Comparison of ENCODE assay signal across 23 mouse cellular contexts in genomic region chr1:18223385-18223945, GRCm38 (mm10). TPM values are rescaled to one million over a fixed set of nuclear protein-coding genes. Genes with fewer than 3 reads are reported as not detected.
DNase-seq lines count a peak whose midpoint lies in the region; ATAC-seq and TF ChIP-seq lines count a peak whose summit lies in the region.
"Had no signal": no experiment of that assay in that cellular context is flagged by ENCODE, and none has a peak within 500 bp of the region (broad histone marks: within the 10 kb centered on the region; RNA-seq: fewer than 3 reads in every experiment).

No protein-coding gene starts in this region.

- no peak overlapping the region for H3K9ac ChIP-seq in intestine, embryonic 16.5 days (ENCODE audit: low read depth, low read length)
- H3K9ac ChIP-seq in heart, embryonic 12.5 days: no peak overlapping the region
- H3K9ac ChIP-seq: forebrain, embryonic 15.5 days; heart, embryonic 15.5 days; hindbrain, embryonic 15.5 days; limb, embryonic 12.5 days; liver, embryonic 12.5 days; midbrain, embryonic 12.5 days had no signal

- no peaks in the 10 kb centered on the region for H3K27me3 ChIP-seq in embryonic facial prominence, embryonic 10.5 days (replicated peaks; ENCODE audit: low read depth, poor library complexity, severe bottlenecking)
- H3K27me3 ChIP-seq in intestine, embryonic 16.5 days (replicated peaks; ENCODE audit: control insufficient read depth, insufficient read depth, low read length): no peaks in the 10 kb centered on the region
- no peaks in the 10 kb centered on the region for H3K27me3 ChIP-seq in heart, embryonic 12.5 days (replicated peaks)
- H3K27me3 ChIP-seq: forebrain, embryonic 15.5 days; heart, embryonic 15.5 days; hindbrain, embryonic 15.5 days; limb, embryonic 12.5 days; liver, embryonic 12.5 days; midbrain, embryonic 12.5 days had no signal

- no peak for TF ChIP-seq CTCF in brain, embryonic 14.5 days (IDR thresholded peaks at IDR 0.05; ENCODE audit: borderline replicate concordance, extremely low read depth, insufficient read depth, insufficient read length)

- H3K36me3 ChIP-seq in embryonic facial prominence, embryonic 10.5 days (replicated peaks): no peaks in the 10 kb centered on the region
- H3K36me3 ChIP-seq in intestine, embryonic 16.5 days (ENCODE audit: control insufficient read depth, insufficient read depth, low read length): no peaks in the 10 kb centered on the region
- H3K36me3 ChIP-seq in heart, embryonic 12.5 days: no peaks in the 10 kb centered on the region
- H3K36me3 ChIP-seq: forebrain, embryonic 15.5 days; heart, embryonic 15.5 days; hindbrain, embryonic 15.5 days; limb, embryonic 12.5 days; liver, embryonic 12.5 days; midbrain, embryonic 12.5 days had no signal

- no peaks in the 10 kb centered on the region for H3K9me3 ChIP-seq in embryonic facial prominence, embryonic 10.5 days
- no peaks in the 10 kb centered on the region for H3K9me3 ChIP-seq in intestine, embryonic 16.5 days (ENCODE audit: control insufficient read depth, low read length)
- H3K9me3 ChIP-seq in heart, embryonic 12.5 days (replicated peaks): no peaks in the 10 kb centered on the region
- H3K9me3 ChIP-seq: forebrain, embryonic 15.5 days; heart, embryonic 15.5 days; hindbrain, embryonic 15.5 days; limb, embryonic 12.5 days; liver, embryonic 12.5 days; midbrain, embryonic 12.5 days had no signal

- 26% methylated on average over 3 of the region's 3 CpGs for WGBS in embryonic facial prominence, embryonic 10.5 days
- WGBS in intestine, embryonic 16.5 days: 9% methylated on average over 3 of the region's 3 CpGs
- WGBS in heart, embryonic 12.5 days: 10% methylated on average over 3 of the region's 3 CpGs

- peak; percentile 53; the same call in 1 of the 2 replicates for ATAC-seq in intestine, embryonic 16.5 days
- ATAC-seq in heart, embryonic 12.5 days (ENCODE audit: insufficient number of reproducible peaks, low FRiP score): no peak
- ATAC-seq: forebrain, embryonic 15.5 days; liver, embryonic 12.5 days had no signal

- H3K4me1 ChIP-seq in embryonic facial prominence, embryonic 10.5 days: no peaks in the 10 kb centered on the region
- 0 out of 2 replicates have a peak, but pooled peaks cover 2% of the 10 kb centered on the region for H3K4me1 ChIP-seq in intestine, embryonic 16.5 days (ENCODE audit: control insufficient read depth, insufficient read depth, low read length)
- H3K4me1 ChIP-seq in heart, embryonic 12.5 days (replicated peaks): no peaks in the 10 kb centered on the region
- H3K4me1 ChIP-seq: forebrain, embryonic 15.5 days; heart, embryonic 15.5 days; hindbrain, embryonic 15.5 days; limb, embryonic 12.5 days; liver, embryonic 12.5 days; midbrain, embryonic 12.5 days had no signal

- no peak overlapping the region for H3K4me2 ChIP-seq in intestine, embryonic 16.5 days (ENCODE audit: low read depth, low read length)
- no peak overlapping the region for H3K4me2 ChIP-seq in heart, embryonic 12.5 days
- H3K4me2 ChIP-seq: forebrain, embryonic 15.5 days; heart, embryonic 15.5 days; hindbrain, embryonic 15.5 days; limb, embryonic 12.5 days; liver, embryonic 12.5 days; midbrain, embryonic 12.5 days had no signal

- no peak overlapping the region for H3K4me3 ChIP-seq in embryonic facial prominence, embryonic 10.5 days
- no peak overlapping the region for H3K4me3 ChIP-seq in intestine, embryonic 16.5 days (ENCODE audit: low read length)
- H3K4me3 ChIP-seq in heart, embryonic 12.5 days: no peak overlapping the region
- H3K4me3 ChIP-seq: forebrain, embryonic 15.5 days; heart, embryonic 15.5 days; hindbrain, embryonic 15.5 days; limb, embryonic 12.5 days; liver, embryonic 12.5 days; midbrain, embryonic 12.5 days had no signal

- TF ChIP-seq POLR2A in brain, embryonic 14.5 days (IDR thresholded peaks at IDR 0.05; ENCODE audit: borderline replicate concordance, extremely low read depth, insufficient read depth, insufficient read length, poor library complexity, severe bottlenecking): no peak

- H3K27ac ChIP-seq in embryonic facial prominence, embryonic 10.5 days (replicated peaks): no peak overlapping the region
- H3K27ac ChIP-seq in intestine, embryonic 16.5 days (ENCODE audit: low read length): no peak overlapping the region
- H3K27ac ChIP-seq in heart, embryonic 12.5 days (ENCODE audit: poor library complexity, severe bottlenecking): no peak overlapping the region
- H3K27ac ChIP-seq: forebrain, embryonic 15.5 days; heart, embryonic 15.5 days; hindbrain, embryonic 15.5 days; limb, embryonic 12.5 days; liver, embryonic 12.5 days; midbrain, embryonic 12.5 days had no signal

- peak; percentile 79 for DNase-seq in R1 (ENCODE audit: low read depth, low spot score)
- peak; percentile 2 for DNase-seq in brain, embryonic 14.5 days (ENCODE audit: low read depth)
- DNase-seq in embryonic facial prominence, embryonic 10.5 days (ENCODE audit: low spot score): peak; percentile 10
- no peak for DNase-seq in spleen, postnatal 10 days (ENCODE audit: low spot score in 2 of 2)
- DNase-seq in cerebellum, adult 9-11 months: no peak
- DNase-seq: adrenal gland, adult 2 months; cerebellum, adult 8-10 months; gastrocnemius, postnatal 36 days; heart, postnatal 36 days; kidney, adult 18-20 months; kidney, postnatal 10 days; lung, adult 2 months; lung, postnatal 14 days had no signal

RNA-seq across cellular contexts. Expression of gene Defb18, which starts 13.8 kb away (rescaled TPM):
- not detected in 2 replicates for polyA plus RNA-seq in brain, embryonic 14.5 days (2012; rRNA removed)
- polyA plus RNA-seq in embryonic facial prominence, embryonic 10.5 days (2016; fragmentation: Nextera tagmentation; extraction: Ambion mirVana): not detected in 2 replicates
- polyA plus RNA-seq in intestine, embryonic 16.5 days (2015; fragmentation: Nextera tagmentation; extraction: Ambion mirVana): not detected in 2 replicates
- not detected in 2 replicates for polyA plus RNA-seq in heart, embryonic 12.5 days (2016; fragmentation: Nextera tagmentation; extraction: Ambion mirVana)
- polyA plus RNA-seq: adrenal gland, adult 2 months; C2C12; forebrain, embryonic 15.5 days; heart, embryonic 15.5 days; hindbrain, embryonic 15.5 days; limb, embryonic 12.5 days; liver, embryonic 12.5 days; lung, adult 2 months; midbrain, embryonic 12.5 days; thymus, postnatal 0 days had no signal

RNA-seq across cellular contexts. Expression of gene Defb41, which starts 41.5 kb away (rescaled TPM):
- polyA plus RNA-seq in brain, embryonic 14.5 days (2012; rRNA removed): not detected in 2 replicates
- not detected in 2 replicates for polyA plus RNA-seq in embryonic facial prominence, embryonic 10.5 days (2016; fragmentation: Nextera tagmentation; extraction: Ambion mirVana)
- not detected in 2 replicates for polyA plus RNA-seq in intestine, embryonic 16.5 days (2015; fragmentation: Nextera tagmentation; extraction: Ambion mirVana)
- polyA plus RNA-seq in heart, embryonic 12.5 days (2016; fragmentation: Nextera tagmentation; extraction: Ambion mirVana): not detected in 2 replicates
- polyA plus RNA-seq: adrenal gland, adult 2 months; forebrain, embryonic 15.5 days; heart, embryonic 15.5 days; hindbrain, embryonic 15.5 days; limb, embryonic 12.5 days; liver, embryonic 12.5 days; lung, adult 2 months; midbrain, embryonic 12.5 days; thymus, postnatal 0 days had no signal

Comparison
In these comparisons a context has a peak if more than half of its experiments do, and no peak if none do; other contexts are left out.
1. DNase-seq: peak in R1 (single experiment), brain, embryonic 14.5 days (single experiment) and embryonic facial prominence, embryonic 10.5 days (single experiment); none in spleen, postnatal 10 days (0 of 2) and cerebellum, adult 9-11 months (single experiment).